In genomic region chr4:137356674-137357510, GRCm38 (mm10) we compare ENCODE assay signal across 8 mouse cellular contexts. TPM values are rescaled to one million over a fixed set of nuclear protein-coding genes. Genes with fewer than 3 reads are reported as not detected.
DNase-seq lines count a peak whose midpoint lies in the region; ATAC-seq and TF ChIP-seq lines count a peak whose summit lies in the region.

No protein-coding gene starts in this region.

- TF ChIP-seq POLR2A in bone marrow, adult 2 months (IDR thresholded peaks at IDR 0.05; ENCODE audit: borderline replicate concordance, control insufficient read depth, low read depth, low read length) = peak; percentile 11; the same call in 1 of the 2 replicates

- peak overlapping the region; percentile 99 for H3K27ac ChIP-seq in bone marrow, adult 2 months (ENCODE audit: control insufficient read depth, insufficient read depth, low read depth, low read length, poor library complexity)
- peak overlapping the region; percentile 96 for H3K27ac ChIP-seq in embryonic facial prominence, embryonic 15.5 days (replicated peaks)
- peak overlapping the region; percentile 95 for H3K27ac ChIP-seq in heart, embryonic 12.5 days (ENCODE audit: poor library complexity, severe bottlenecking)
- H3K27ac ChIP-seq in kidney, embryonic 16.5 days (ENCODE audit: low read length) = peak overlapping the region; percentile 97
- peak overlapping the region; percentile 91 for H3K27ac ChIP-seq in liver, embryonic 14.5 days
- peak overlapping the region; percentile 98 for H3K27ac ChIP-seq in stomach, embryonic 16.5 days (ENCODE audit: low read length)

- H3K4me1 ChIP-seq in bone marrow, adult 2 months (ENCODE audit: control insufficient read depth, insufficient read depth, low read length) = peaks cover 6% of the 10 kb centered on the region
- peaks cover 25% of the 10 kb centered on the region for H3K4me1 ChIP-seq in embryonic facial prominence, embryonic 15.5 days
- H3K4me1 ChIP-seq in heart, embryonic 12.5 days (replicated peaks) = peaks cover 36% of the 10 kb centered on the region
- H3K4me1 ChIP-seq in kidney, embryonic 16.5 days (ENCODE audit: insufficient read depth, low read length) = peaks cover 34% of the 10 kb centered on the region
- peaks cover 12 to 18% of the 10 kb centered on the region in 2 experiments for H3K4me1 ChIP-seq in liver, embryonic 14.5 days (replicated peaks; ENCODE audit: control insufficient read depth in 2 of 2, insufficient read depth in 2 of 2, low read length in 1 of 2)
- H3K4me1 ChIP-seq in stomach, embryonic 16.5 days (ENCODE audit: control insufficient read depth, insufficient read depth, low read length) = peaks cover 32% of the 10 kb centered on the region

- TF ChIP-seq EP300 in liver, embryonic 14.5 days (IDR thresholded peaks at IDR 0.05; ENCODE audit: low read depth) = no peak

- peak; percentile 74 for DNase-seq in A20 (ENCODE audit: low read depth, low spot score)
- peak in 2 of 3 experiments; percentile 36 to 52 for DNase-seq in liver, embryonic 14.5 days (ENCODE audit: low read depth in 3 of 3, low spot score in 3 of 3)
- peak; percentile 80 for DNase-seq in neural tube, embryonic 10.5 days (ENCODE audit: extremely low spot score, low spot score)

- no peaks in the 10 kb centered on the region for H3K9me3 ChIP-seq in embryonic facial prominence, embryonic 15.5 days (replicated peaks)
- H3K9me3 ChIP-seq in heart, embryonic 12.5 days (replicated peaks) = no peaks in the 10 kb centered on the region
- no peaks in the 10 kb centered on the region for H3K9me3 ChIP-seq in kidney, embryonic 16.5 days (ENCODE audit: low read length)
- no peaks in the 10 kb centered on the region for H3K9me3 ChIP-seq in liver, embryonic 14.5 days (ENCODE audit: control insufficient read depth, low read length)
- no peaks in the 10 kb centered on the region for H3K9me3 ChIP-seq in stomach, embryonic 16.5 days (replicated peaks; ENCODE audit: control insufficient read depth, low read length)

- TF ChIP-seq CTCF in bone marrow, adult 2 months (IDR thresholded peaks at IDR 0.05; ENCODE audit: control insufficient read depth, insufficient read depth, low read length) = no peak
- no peak for TF ChIP-seq CTCF in liver, embryonic 14.5 days (IDR thresholded peaks at IDR 0.05; ENCODE audit: low read depth)

- no peaks in the 10 kb centered on the region for H3K27me3 ChIP-seq in embryonic facial prominence, embryonic 15.5 days
- H3K27me3 ChIP-seq in heart, embryonic 12.5 days (replicated peaks) = no peaks in the 10 kb centered on the region
- no peaks in the 10 kb centered on the region for H3K27me3 ChIP-seq in kidney, embryonic 16.5 days (ENCODE audit: insufficient read depth, low read length)
- no peaks in the 10 kb centered on the region for H3K27me3 ChIP-seq in liver, embryonic 14.5 days (ENCODE audit: control insufficient read depth, insufficient read depth, low read length)
- H3K27me3 ChIP-seq in stomach, embryonic 16.5 days (ENCODE audit: control insufficient read depth, insufficient read depth, low read length) = no peaks in the 10 kb centered on the region

- H3K4me3 ChIP-seq in bone marrow, adult 2 months (replicated peaks; ENCODE audit: control insufficient read depth, low read depth, low read length) = peak overlapping the region; percentile 74
- peak overlapping the region; percentile 94 for H3K4me3 ChIP-seq in embryonic facial prominence, embryonic 15.5 days (replicated peaks)
- H3K4me3 ChIP-seq in heart, embryonic 12.5 days = peak overlapping the region; percentile 71
- peak overlapping the region; percentile 97 for H3K4me3 ChIP-seq in kidney, embryonic 16.5 days (ENCODE audit: low read length)
- H3K4me3 ChIP-seq in liver, embryonic 14.5 days (ENCODE audit: insufficient read depth in 1 of 2, low read depth in 2 of 2, low read length in 2 of 2) = peak overlapping the region; percentile 60 to 98
- peak overlapping the region; percentile 98 for H3K4me3 ChIP-seq in stomach, embryonic 16.5 days (replicated peaks; ENCODE audit: low read length)

- WGBS in bone marrow, adult 2 months = under 1% methylated on average over 68 of the region's 90 CpGs
- WGBS in embryonic facial prominence, embryonic 15.5 days = under 1% methylated on average over 54 of the region's 90 CpGs
- 1% methylated on average over 51 of the region's 90 CpGs for WGBS in heart, embryonic 12.5 days
- 0% methylated on average over 28 of the region's 90 CpGs for WGBS in kidney, embryonic 16.5 days
- under 1% methylated on average over 82 of the region's 90 CpGs for WGBS in liver, embryonic 14.5 days (ENCODE audit: insufficient replicate concordance)
- whole genome bisulfite sequencing in stomach, embryonic 16.5 days = under 1% methylated on average over 72 of the region's 90 CpGs

- no peaks in the 10 kb centered on the region for H3K36me3 ChIP-seq in embryonic facial prominence, embryonic 15.5 days
- no peaks in the 10 kb centered on the region for H3K36me3 ChIP-seq in heart, embryonic 12.5 days
- 0 out of 2 replicates have a peak, but pooled peaks cover 2% of the 10 kb centered on the region for H3K36me3 ChIP-seq in kidney, embryonic 16.5 days (ENCODE audit: insufficient read depth, low read length)
- no peaks in the 10 kb centered on the region; the same call in 1 of the 2 replicates for H3K36me3 ChIP-seq in liver, embryonic 14.5 days (replicated peaks; ENCODE audit: control insufficient read depth, insufficient read depth, low read depth)
- H3K36me3 ChIP-seq in stomach, embryonic 16.5 days (ENCODE audit: control insufficient read depth, insufficient read depth, low read length) = no peaks in the 10 kb centered on the region

- ATAC-seq in embryonic facial prominence, embryonic 15.5 days (ENCODE audit: insufficient number of reproducible peaks, low FRiP score, low TSS enrichment, low read depth) = peak; percentile 69
- ATAC-seq in heart, embryonic 12.5 days (ENCODE audit: insufficient number of reproducible peaks, low FRiP score) = peak; percentile 81
- peak; percentile 85 for ATAC-seq in kidney, embryonic 16.5 days (ENCODE audit: low FRiP score, low TSS enrichment)
- peak; percentile 80 for ATAC-seq in liver, embryonic 14.5 days (ENCODE audit: insufficient read depth)
- peak; percentile 65 for ATAC-seq in stomach, embryonic 16.5 days (ENCODE audit: insufficient read depth, low FRiP score)

- peak overlapping the region; percentile 65 for H3K4me2 ChIP-seq in embryonic facial prominence, embryonic 15.5 days (replicated peaks)
- H3K4me2 ChIP-seq in heart, embryonic 12.5 days = peak overlapping the region; percentile 82
- H3K4me2 ChIP-seq in kidney, embryonic 16.5 days (replicated peaks; ENCODE audit: low read depth, low read length) = peak overlapping the region; percentile 66
- peak overlapping the region; percentile 82 for H3K4me2 ChIP-seq in liver, embryonic 14.5 days (ENCODE audit: low read depth)
- peak overlapping the region; percentile 90 for H3K4me2 ChIP-seq in stomach, embryonic 16.5 days (ENCODE audit: low read depth, low read length)

- H3K9ac ChIP-seq in embryonic facial prominence, embryonic 15.5 days = peak overlapping the region; percentile 100
- peak overlapping the region; percentile 99 for H3K9ac ChIP-seq in heart, embryonic 12.5 days
- peak overlapping the region; percentile 100 for H3K9ac ChIP-seq in kidney, embryonic 16.5 days (replicated peaks; ENCODE audit: low read length)
- H3K9ac ChIP-seq in liver, embryonic 14.5 days (replicated peaks) = peak overlapping the region; percentile 100
- peak overlapping the region; percentile 100 for H3K9ac ChIP-seq in stomach, embryonic 16.5 days (ENCODE audit: low read length)

RNA-seq across cellular contexts. Expression of gene Cdc42, which starts 0.6 kb away (rescaled TPM):
- polyA plus RNA-seq in bone marrow, adult 2 months (2011; ENCODE audit: insufficient read depth, insufficient read length, low replicate concordance, missing spikeins) = 86.6 and 133 TPM in 2 replicates
- 672 and 685 TPM in 2 replicates for polyA plus RNA-seq in embryonic facial prominence, embryonic 15.5 days (2015; fragmentation: Nextera tagmentation; extraction: Ambion mirVana)
- 528 and 544 TPM in 2 replicates for polyA plus RNA-seq in heart, embryonic 12.5 days (2016; fragmentation: Nextera tagmentation; extraction: Ambion mirVana)
- polyA plus RNA-seq in kidney, embryonic 16.5 days (2015; fragmentation: Nextera tagmentation; extraction: Ambion mirVana) = 739 and 758 TPM in 2 replicates
- polyA plus RNA-seq in liver, embryonic 14.5 days (2012; rRNA removed) = 67.7 and 91.6 TPM in 2 replicates
- polyA plus RNA-seq in liver, embryonic 14.5 days (2014; fragmentation: Nextera tagmentation; extraction: Ambion mirVana) = 259 and 262 TPM in 2 replicates
- 710 and 730 TPM in 2 replicates for polyA plus RNA-seq in stomach, embryonic 16.5 days (2015; fragmentation: Nextera tagmentation; extraction: Ambion mirVana)

RNA-seq across cellular contexts. Expression of gene Cela3a, which starts 52.7 kb away (rescaled TPM):
- polyA plus RNA-seq in bone marrow, adult 2 months (2011; ENCODE audit: insufficient read depth, insufficient read length, low replicate concordance, missing spikeins) = not detected in 2 replicates
- not detected in 2 replicates for polyA plus RNA-seq in embryonic facial prominence, embryonic 15.5 days (2015; fragmentation: Nextera tagmentation; extraction: Ambion mirVana)
- polyA plus RNA-seq in heart, embryonic 12.5 days (2016; fragmentation: Nextera tagmentation; extraction: Ambion mirVana) = not detected in 2 replicates
- polyA plus RNA-seq in kidney, embryonic 16.5 days (2015; fragmentation: Nextera tagmentation; extraction: Ambion mirVana) = not detected in 2 replicates
- not detected in 2 replicates for polyA plus RNA-seq in liver, embryonic 14.5 days (2012; rRNA removed)
- polyA plus RNA-seq in liver, embryonic 14.5 days (2014; fragmentation: Nextera tagmentation; extraction: Ambion mirVana) = not detected in 2 replicates
- 0.54 and 0.83 TPM in 2 replicates for polyA plus RNA-seq in stomach, embryonic 16.5 days (2015; fragmentation: Nextera tagmentation; extraction: Ambion mirVana)

Comparison
In these comparisons a context has a peak if more than half of its experiments do, and no peak if none do; other contexts are left out.
1. Peak in every context shown above with its lines: DNase-seq, ATAC-seq, H3K4me3 ChIP-seq and H3K27ac ChIP-seq.